In the genomic region with DNA sequence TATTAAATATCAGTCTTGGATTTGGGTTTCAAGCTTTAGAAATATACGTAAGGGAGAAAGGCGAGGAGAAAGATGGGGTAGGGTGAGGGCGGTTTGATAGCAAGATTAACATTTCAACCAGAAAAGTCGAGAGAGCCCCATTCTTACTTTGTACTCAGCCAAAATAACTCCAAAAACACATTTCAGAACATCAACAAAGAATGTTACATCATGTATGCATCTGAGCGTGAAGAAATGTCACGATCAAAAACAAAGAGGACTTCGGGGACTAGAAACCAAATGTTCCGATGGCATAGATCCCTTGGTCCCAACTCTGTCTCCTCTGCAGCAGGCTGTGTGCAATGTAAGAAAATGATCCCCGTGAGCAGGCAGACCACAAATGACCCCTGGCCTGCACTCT, we compare ENCODE assay signal across 26 mouse cellular contexts. TPM values are rescaled to one million over a fixed set of nuclear protein-coding genes. Genes with fewer than 3 reads are reported as not detected.
DNase-seq lines count a peak whose midpoint lies in the region; ATAC-seq and TF ChIP-seq lines count a peak whose summit lies in the region.
"Had no signal": no experiment of that assay in that cellular context is flagged by ENCODE, and none has a peak within 500 bp of the region (broad histone marks: within the 10 kb centered on the region; RNA-seq: fewer than 3 reads in every experiment).

No protein-coding gene starts in this region.

- H3K4me3 ChIP-seq in forebrain, embryonic 16.5 days (replicated peaks; ENCODE audit: low read length) = no peak overlapping the region
- no peak overlapping the region for H3K4me3 ChIP-seq in forebrain, embryonic 11.5 days (ENCODE audit: low read depth, low read length)
- no peak overlapping the region for H3K4me3 ChIP-seq in layer of hippocampus, adult 2 months
- H3K4me3 ChIP-seq in olfactory bulb, adult 2 months (ENCODE audit: insufficient read depth, low read depth, low read length) = no peak overlapping the region
- H3K4me3 ChIP-seq: embryonic facial prominence, embryonic 12.5 days; embryonic facial prominence, embryonic 15.5 days; forebrain, embryonic 12.5 days; gastrocnemius, adult 2 months; hindbrain, embryonic 12.5 days; hindbrain, embryonic 15.5 days had no signal

- no peak for DNase-seq in forebrain, embryonic 11.5 days (ENCODE audit: low spot score)
- no peak for DNase-seq in layer of hippocampus, adult 2 months (ENCODE audit: low spot score in 2 of 2)
- DNase-seq in layer of hippocampus, adult 9-10 months (ENCODE audit: low spot score) = no peak
- DNase-seq in brain, adult 2 months (ENCODE audit: low read depth, low spot score) = peak; percentile 56
- no peak for DNase-seq in urinary bladder, postnatal 14 days (ENCODE audit: low spot score)
- DNase-seq: adrenal gland, postnatal 10 days; adrenal gland, postnatal 36 days; B cell, adult 2 months; cerebellum, adult 11-12 months; cerebellum, adult 8-10 months; cerebellum, postnatal 14 days; gastrocnemius, adult 2 months; gastrocnemius, postnatal 14 days; heart, adult 11 months had no signal

- H3K9me3 ChIP-seq in forebrain, embryonic 16.5 days (ENCODE audit: control insufficient read depth, low read length) = no peaks in the 10 kb centered on the region
- H3K9me3 ChIP-seq in forebrain, embryonic 11.5 days (ENCODE audit: control insufficient read depth, low read length) = no peaks in the 10 kb centered on the region
- H3K9me3 ChIP-seq: embryonic facial prominence, embryonic 12.5 days; embryonic facial prominence, embryonic 15.5 days; forebrain, embryonic 12.5 days; hindbrain, embryonic 12.5 days; hindbrain, embryonic 15.5 days had no signal

- TF ChIP-seq CTCF in layer of hippocampus, adult 2 months (conservative IDR thresholded peaks at IDR 0.05) = no peak
- no peak for TF ChIP-seq CTCF in olfactory bulb, adult 2 months (IDR thresholded peaks at IDR 0.05; ENCODE audit: insufficient read depth, low read depth, low read length)

- whole genome bisulfite sequencing in forebrain, embryonic 16.5 days = 68% methylated on average over 9 of the region's 9 CpGs
- WGBS in forebrain, embryonic 11.5 days = 81% methylated on average over 9 of the region's 9 CpGs
- 49% methylated on average over 9 of the region's 9 CpGs for WGBS in olfactory bulb, adult 2 months

- no peak for TF ChIP-seq POLR2A in olfactory bulb, adult 2 months (IDR thresholded peaks at IDR 0.05; ENCODE audit: insufficient read depth, low read depth, low read length)

- ATAC-seq in forebrain, embryonic 16.5 days = no peak
- ATAC-seq in forebrain, embryonic 11.5 days (replicated peaks; ENCODE audit: low FRiP score) = no peak
- ATAC-seq: Patski had no signal

- H3K27me3 ChIP-seq in forebrain, embryonic 16.5 days (replicated peaks; ENCODE audit: control insufficient read depth, insufficient read depth, low read length) = no peaks in the 10 kb centered on the region
- peaks cover 19% of the 10 kb centered on the region for H3K27me3 ChIP-seq in forebrain, embryonic 11.5 days (ENCODE audit: control insufficient read depth, insufficient read depth, low read length)
- H3K27me3 ChIP-seq: CH12.LX; hindbrain, embryonic 15.5 days had no signal

- H3K4me1 ChIP-seq in forebrain, embryonic 16.5 days (replicated peaks; ENCODE audit: control insufficient read depth, insufficient read depth, low read length) = peaks cover 9% of the 10 kb centered on the region; the same call in 1 of the 2 replicates
- H3K4me1 ChIP-seq in forebrain, embryonic 11.5 days (replicated peaks; ENCODE audit: control insufficient read depth, insufficient read depth, low read length) = no peaks in the 10 kb centered on the region
- peaks cover 4% of the 10 kb centered on the region; the same call in 1 of the 2 replicates for H3K4me1 ChIP-seq in olfactory bulb, adult 2 months (ENCODE audit: control insufficient read depth, insufficient read depth, low read length)

- 0 out of 2 replicates have a peak overlapping the region, but pooled peaks have one; percentile 32 for H3K27ac ChIP-seq in forebrain, embryonic 16.5 days (ENCODE audit: low read length)
- no peak overlapping the region for H3K27ac ChIP-seq in forebrain, embryonic 11.5 days (ENCODE audit: low read depth, low read length)
- peak overlapping the region; percentile 54 for H3K27ac ChIP-seq in layer of hippocampus, adult 2 months
- H3K27ac ChIP-seq in olfactory bulb, adult 2 months (ENCODE audit: insufficient read depth, low read depth, low read length) = peak overlapping the region; percentile 75
- H3K27ac ChIP-seq: embryonic facial prominence, embryonic 12.5 days; embryonic facial prominence, embryonic 15.5 days; forebrain, embryonic 12.5 days; gastrocnemius, adult 2 months; hindbrain, embryonic 12.5 days; hindbrain, embryonic 15.5 days had no signal

- H3K9ac ChIP-seq in forebrain, embryonic 16.5 days (replicated peaks; ENCODE audit: low read depth, low read length) = no peak overlapping the region
- H3K9ac ChIP-seq in forebrain, embryonic 11.5 days (ENCODE audit: low read length) = no peak overlapping the region
- H3K9ac ChIP-seq: embryonic facial prominence, embryonic 12.5 days; embryonic facial prominence, embryonic 15.5 days; forebrain, embryonic 12.5 days; hindbrain, embryonic 12.5 days; hindbrain, embryonic 15.5 days had no signal

- H3K4me2 ChIP-seq in forebrain, embryonic 16.5 days (ENCODE audit: low read length) = no peak overlapping the region
- no peak overlapping the region for H3K4me2 ChIP-seq in forebrain, embryonic 11.5 days (ENCODE audit: low read depth, low read length, severe bottlenecking)
- H3K4me2 ChIP-seq: embryonic facial prominence, embryonic 12.5 days; embryonic facial prominence, embryonic 15.5 days; forebrain, embryonic 12.5 days; heart, embryonic 11.5 days; hindbrain, embryonic 12.5 days; hindbrain, embryonic 15.5 days had no signal

- H3K36me3 ChIP-seq in forebrain, embryonic 16.5 days (ENCODE audit: control insufficient read depth, insufficient read depth) = no peaks in the 10 kb centered on the region
- no peaks in the 10 kb centered on the region for H3K36me3 ChIP-seq in forebrain, embryonic 11.5 days (ENCODE audit: control insufficient read depth, insufficient read depth, low read length)
- H3K36me3 ChIP-seq: embryonic facial prominence, embryonic 12.5 days; embryonic facial prominence, embryonic 15.5 days; forebrain, embryonic 12.5 days; G1E; hindbrain, embryonic 12.5 days; hindbrain, embryonic 15.5 days had no signal

RNA-seq across cellular contexts. Expression of gene Arpp21, which starts 2.4 kb away (rescaled TPM):
- polyA plus RNA-seq in forebrain, embryonic 16.5 days (2015; fragmentation: Nextera tagmentation; extraction: Ambion mirVana) = 81.2 and 115 TPM in 2 replicates
- polyA plus RNA-seq in forebrain, embryonic 11.5 days (2014; fragmentation: Nextera tagmentation; extraction: Ambion mirVana) = 1.5 and 2.1 TPM in 2 replicates
- 100 to 1,000 TPM; 242 to 245 TPM for total RNA-seq in layer of hippocampus, adult 2 months (2021)
- 229 and 639 TPM in 2 replicates for polyA plus RNA-seq in olfactory bulb, adult 2 months (2012; ENCODE audit: insufficient read depth, insufficient read length, low replicate concordance, missing spikeins)
- total RNA-seq: adrenal gland, adult 18-20 months; CH12.LX had no signal
- polyA plus RNA-seq: G1E, Patski had no signal

Comparison
In these comparisons a context has a peak if more than half of its experiments do, and no peak if none do; other contexts are left out.
1. RNA of gene Arpp21, which starts 2.4 kb away (polyA plus RNA-seq): 229 to 639 TPM in olfactory bulb, adult 2 months and 81.2 to 115 TPM in forebrain, embryonic 16.5 days; 1.5 to 2.1 TPM in forebrain, embryonic 11.5 days; every median in the first group is over 10 times any median in the second.